Mouse (Mus musculus) heart, embryonic 16.5 days (tissue): ENCODE data around the gene Khnyn. TPM values are rescaled to one million over a fixed set of nuclear protein-coding genes. Genes with fewer than 3 reads are reported as not detected.

Experiments used
- polyA plus RNA-seq: library from polyadenylated mRNA; unstranded; fragments of >200 nt; fragmentation: Nextera tagmentation; extraction: Ambion mirVana; gene quantifications from 2 replicates; pipeline ENCODE4 v1.2.1, GENCODE M21; 2015

The Khnyn gene
- polyA plus RNA-seq, 1 experiment from 2014 or later, result 9.8 TPM

Other genes starting within 250 kb of the Khnyn start
- 64.8 and 70.8 TPM in 2 replicates for gene Ipo4, start 249.0 kb upstream of the Khnyn start, polyA plus RNA-seq
- gene Gm49378, start 247.1 kb upstream of the Khnyn start, polyA plus RNA-seq, result 0.59 and 0.61 TPM in 2 replicates
- 90.8 and 99.0 TPM in 2 replicates for gene Tm9sf1, start 241.1 kb upstream of the Khnyn start, polyA plus RNA-seq
- gene Tssk4, start 234.8 kb upstream of the Khnyn start, polyA plus RNA-seq, result 0.22 and 0.45 TPM in 2 replicates
- gene Mdp1, start 224.4 kb upstream of the Khnyn start, polyA plus RNA-seq, result 93.7 and 96.5 TPM in 2 replicates
- gene Gmpr2, start 213.0 kb upstream of the Khnyn start, polyA plus RNA-seq, result 43.0 and 43.9 TPM in 2 replicates
- 444 and 466 TPM in 2 replicates for gene Nedd8, start 212.8 kb upstream of the Khnyn start, polyA plus RNA-seq
- 27.5 and 30.0 TPM in 2 replicates for gene Tinf2, start 203.1 kb upstream of the Khnyn start, polyA plus RNA-seq
- 0.45 and 0.57 TPM in 2 replicates for gene Tgm1, start 171.0 kb upstream of the Khnyn start, polyA plus RNA-seq
- gene Rabggta, start 162.7 kb upstream of the Khnyn start, polyA plus RNA-seq, result 22.0 and 25.6 TPM in 2 replicates
- gene Dhrs1, start 139.3 kb upstream of the Khnyn start, polyA plus RNA-seq, result 71.1 and 76.3 TPM in 2 replicates
- 21.5 and 22.7 TPM in 2 replicates for gene Nop9, start 139.3 kb upstream of the Khnyn start, polyA plus RNA-seq
- 1.3 and 1.8 TPM in 2 replicates for gene Cideb, start 126.5 kb upstream of the Khnyn start, polyA plus RNA-seq
- 0.20 and 0.32 TPM in 2 replicates for gene Ltb4r2, start 123.5 kb upstream of the Khnyn start, polyA plus RNA-seq
- gene Ltb4r1, start 119.0 kb upstream of the Khnyn start, polyA plus RNA-seq, result 0.59 and 0.66 TPM in 2 replicates
- gene Adcy4, start 100.9 kb upstream of the Khnyn start, polyA plus RNA-seq, result 15.3 and 17.5 TPM in 2 replicates
- 17.8 and 20.8 TPM in 2 replicates for gene Ripk3, start 96.1 kb upstream of the Khnyn start, polyA plus RNA-seq
- 9.7 and 14.4 TPM in 2 replicates for gene Nfatc4, start 61.8 kb upstream of the Khnyn start, polyA plus RNA-seq
- 11.1 and 13.7 TPM in 2 replicates for gene Nynrin, start 30.9 kb upstream of the Khnyn start, polyA plus RNA-seq
- gene Cbln3, start 555 bp upstream of the Khnyn start, polyA plus RNA-seq, result 0.59 and 0.69 TPM in 2 replicates
- gene Sdr39u1, start 15.3 kb downstream of the Khnyn start, polyA plus RNA-seq, result 59.6 and 59.9 TPM in 2 replicates
- gene Cma1, start 59.7 kb downstream of the Khnyn start, polyA plus RNA-seq, result 8.1 and 8.3 TPM in 2 replicates
- not detected in 2 replicates for gene Cma2, start 66.0 kb downstream of the Khnyn start, polyA plus RNA-seq
- gene Mcpt1, start 133.0 kb downstream of the Khnyn start, polyA plus RNA-seq, result not detected in 2 replicates
- gene Mcpt9, start 145.5 kb downstream of the Khnyn start, polyA plus RNA-seq, result not detected in 2 replicates
- gene Mcpt2, start 157.1 kb downstream of the Khnyn start, polyA plus RNA-seq, result not detected in 2 replicates
- 0.54 and 0.55 TPM in 2 replicates for gene Mcpt4, start 177.4 kb downstream of the Khnyn start, polyA plus RNA-seq
- gene Mcpt8, start 200.3 kb downstream of the Khnyn start, polyA plus RNA-seq, result 0.16 and 0.41 TPM in 2 replicates
- gene Ctsg, start 217.6 kb downstream of the Khnyn start, polyA plus RNA-seq, result 0.20 and 0.51 TPM in 2 replicates
- not detected in 2 replicates for gene Gzme, start 235.7 kb downstream of the Khnyn start, polyA plus RNA-seq
- not detected in 2 replicates for gene Gzmd, start 247.7 kb downstream of the Khnyn start, polyA plus RNA-seq